Mouse (Mus musculus) heart, adult 2 months (tissue): ENCODE results near the gene Nrtn. TPM values are rescaled to one million over a fixed set of nuclear protein-coding genes. Genes with fewer than 3 reads are reported as not detected.

Source experiments
- DNase-seq, 2 experiments: peaks; one replicate each; pipeline ENCODE4 v3.0.0; 2021
- H3K27ac ChIP-seq: fragments of 200-600 bp; 2 replicates; pipeline ENCODE4 v1.8.1; 2022
- H3K27me3 ChIP-seq: fragments of 200-500 bp; 2 replicates; pipeline ENCODE4 v1.6.1; 2012; ENCODE audit warnings: mild to moderate bottlenecking, low read length, inconsistent platforms, mixed read lengths; ENCODE audit not compliant: control insufficient read depth, insufficient read depth
- H3K36me3 ChIP-seq: fragments of 200-500 bp; 2 replicates; pipeline ENCODE4 v1.6.1; 2012; ENCODE audit warnings: low read length, inconsistent platforms; ENCODE audit not compliant: control insufficient read depth, insufficient read depth
- H3K4me1 ChIP-seq: fragments of 200-500 bp; 2 replicates; pipeline ENCODE4 v1.6.1; 2011; ENCODE audit warnings: low read length; ENCODE audit not compliant: control insufficient read depth, insufficient read depth
- H3K4me3 ChIP-seq: fragments of 200-600 bp; 2 replicates; pipeline ENCODE4 v1.8.1; 2022
- H3K79me2 ChIP-seq: fragments of 200-500 bp; replicated peaks from 2 replicates; pipeline ENCODE4 v1.6.1; 2012; ENCODE audit warnings: mild to moderate bottlenecking, inconsistent platforms, low read length, moderate library complexity, mixed read lengths; ENCODE audit not compliant: control insufficient read depth, insufficient read depth
- H3K9ac ChIP-seq: fragments of 200-500 bp; 2 replicates; pipeline ENCODE4 v1.6.1; 2012; ENCODE audit warnings: low read depth, mild to moderate bottlenecking, control low read depth, inconsistent platforms, low read length, mixed read lengths
- CTCF ChIP-seq: fragments of 200-600 bp; IDR thresholded peaks from 2 replicates; pipeline ENCODE4 v1.8.1; 2022; ENCODE audit warnings: antibody characterized with exemption, mild to moderate bottlenecking, moderate library complexity
- EP300 ChIP-seq: fragments of 200-500 bp; IDR thresholded peaks from 2 replicates; pipeline ENCODE4 v1.6.1; 2011; ENCODE audit warnings: low read depth, low read length, control low read depth; ENCODE audit not compliant: insufficient read depth
- POLR2A ChIP-seq: fragments of 200-500 bp; IDR thresholded peaks from 2 replicates; pipeline ENCODE4 v1.6.1; 2011; ENCODE audit warnings: mild to moderate bottlenecking, low read depth, low read length, control low read depth; ENCODE audit not compliant: insufficient read depth
- WGBS: fragments of 180-500 bp; shearing (Covaris S2); methylation state at CpG from one replicate; pipeline ENCODE4 v1.1.7; 2018; 5-methylcytosine and 5-hydroxymethylcytosine counted together
- intact Hi-C: fragments of 180-260 bp; cut with DNase I; formaldehyde crosslinking; loops from one replicate; pipeline ENCODE4 v1.15.1; 2025
- polyA plus RNA-seq: library from polyadenylated mRNA; depleted of rRNA; stranded (reverse); fragments of >200 nt; gene quantifications from 2 replicates; pipeline ENCODE4 v1.2.3, GENCODE M21; 2012
- total RNA-seq, 2 experiments: library from RNA; stranded (reverse); gene quantifications; 2 replicates each; pipeline ENCODE4 v1.2.3; 2021

The Nrtn gene
- total and polyA plus RNA-seq, 3 experiments = 24.4 to 49.3 (median 26.8) TPM

DNA sequence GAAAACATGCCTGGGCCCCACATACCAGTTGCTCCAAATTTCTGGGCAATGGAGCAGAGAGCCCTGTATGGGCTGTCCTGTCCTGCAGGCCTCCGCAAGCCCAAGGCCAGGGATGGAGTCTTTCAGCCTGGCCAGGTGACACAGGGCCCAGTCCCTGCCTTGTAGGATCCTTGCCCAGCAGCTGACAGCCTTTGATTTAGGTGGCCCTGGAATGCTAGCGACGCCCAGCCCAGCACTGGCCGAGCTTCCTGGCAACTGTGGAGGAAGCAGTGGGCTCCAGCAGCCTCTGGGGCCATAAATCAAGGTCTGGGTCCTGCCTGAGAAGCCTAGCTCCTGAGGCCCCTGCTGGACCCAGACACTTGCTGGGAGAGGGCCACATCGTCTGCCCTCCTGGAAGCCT lies 34.9 kb downstream of the Nrtn start:
- no peak for TF ChIP-seq POLR2A
- no peak for TF ChIP-seq CTCF
- TF ChIP-seq EP300 = no peak
- Histone ChIP-seq H3K9ac (no peak overlapping the region), H3K27me3 (no peaks in the 10 kb centered on the region), H3K79me2 (0 out of 2 replicates have a peak, but pooled peaks cover 3% of the 10 kb centered on the region), H3K4me3 (no peak overlapping the region), H3K36me3 (no peaks in the 10 kb centered on the region), H3K27ac (no peak overlapping the region), H3K4me1 (peaks cover 3% of the 10 kb centered on the region)
- 67% methylated on average over 5 of the region's 5 CpGs for WGBS
- intact Hi-C loops = no loop called here
- DNase-seq = peak in 1 of 2 experiments; percentile 20

GRCm38 (mm10) chr17:56717363-56718058 lies 39.8 kb downstream of the Nrtn start, which contains the start of the genes Ndufa11 and Vmac:
Gene Ndufa11, plus strand, starts transcription at chr17:56717767.
Gene Vmac, minus strand, starts transcription at chr17:56718022.
- Histone ChIP-seq H3K27me3 (no peaks in the 10 kb centered on the region), H3K9ac (peak within 1 kb of the TSS; percentile 93), H3K36me3 (no peaks in the 10 kb centered on the region), H3K27ac (peak within 1 kb of the TSS; percentile 97), H3K4me3 (peak within 1 kb of the TSS; percentile 79), H3K79me2 (0 out of 2 replicates have a peak, but pooled peaks cover 3% of the 10 kb centered on the region), H3K4me1 (peaks cover 4% of the 10 kb centered on the region)
- peak; percentile 96 for TF ChIP-seq POLR2A
- TF ChIP-seq CTCF = no peak
- TF ChIP-seq EP300 = 0 out of 2 replicates have a peak, but pooled peaks have one; percentile 54
- intact Hi-C loops = loop anchor here (2.0 to 5.0 kb wide), 5 partner anchors 45 to 115 kb away; partner anchors contain the start of genes Catsperd, Lonp1, Ranbp3 and Rfx2
- peak; percentile 94 for DNase-seq
- under 1% methylated on average over 59 of the region's 59 CpGs for WGBS

- Histone ChIP-seq H3K27me3 (no peaks in the 10 kb centered on the region), H3K9ac (peak overlapping the region; percentile 85), H3K4me3 (peak overlapping the region; percentile 79), H3K79me2 (0 out of 2 replicates have a peak, but pooled peaks cover 3% of the 10 kb centered on the region), H3K4me1 (peaks cover 4% of the 10 kb centered on the region), H3K36me3 (no peaks in the 10 kb centered on the region), H3K27ac (peak overlapping the region; percentile 97)
- WGBS = under 1% methylated on average over 55 of the region's 55 CpGs
- peak; percentile 95 to 97 for DNase-seq
- TF ChIP-seq EP300 (no peak), CTCF (no peak), POLR2A (peak; percentile 78)
- intact Hi-C loops = loop anchor here (2.0 to 5.0 kb wide), 5 partner anchors 44 to 115 kb away; partner anchors contain the start of genes Catsperd, Lonp1, Ranbp3 and Rfx2
Observed at GRCm38 (mm10) chr17:56716655-56717362, 40.5 kb downstream of the Nrtn start.

DNA sequence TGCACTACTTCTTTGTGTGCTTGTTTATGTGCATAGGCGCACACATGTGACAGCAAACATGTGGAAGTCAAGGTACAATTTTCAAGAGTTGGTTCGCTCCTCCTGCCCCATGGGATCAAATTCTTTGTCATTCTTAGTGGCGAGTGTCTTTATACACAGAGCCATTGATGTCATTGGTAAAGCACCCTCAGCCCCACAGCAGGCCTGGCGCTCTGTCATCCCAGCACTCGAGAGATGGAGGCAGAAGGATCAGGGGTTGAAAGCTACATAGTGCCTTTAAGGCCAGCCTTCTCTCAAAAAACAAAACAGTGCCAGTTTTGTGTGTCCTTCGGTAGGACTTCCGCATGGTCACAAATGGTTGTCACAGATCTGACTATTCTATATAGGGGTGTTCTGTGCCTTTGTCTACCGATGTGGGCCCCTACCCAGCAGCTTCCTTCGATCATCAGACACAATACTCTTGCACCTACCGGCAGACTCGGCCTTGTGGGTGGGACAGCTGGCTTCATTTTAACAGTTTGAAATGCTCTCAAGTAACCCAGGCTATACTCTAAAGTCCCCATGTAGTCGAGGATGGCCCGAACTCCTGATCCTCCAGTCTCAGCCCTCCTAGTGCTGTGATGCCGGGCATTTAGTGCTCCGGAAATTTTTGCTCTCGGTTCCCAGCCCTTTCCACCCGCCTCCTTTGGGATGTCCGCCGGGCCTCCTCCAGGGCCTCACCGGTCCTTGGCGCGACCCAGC lies 41.2 kb downstream of the Nrtn start:
- Histone ChIP-seq H3K79me2 (0 out of 2 replicates have a peak, but pooled peaks cover 3% of the 10 kb centered on the region), H3K27me3 (no peaks in the 10 kb centered on the region), H3K27ac (peak overlapping the region; percentile 80), H3K4me3 (peak overlapping the region; percentile 79), H3K9ac (peak overlapping the region; percentile 85), H3K4me1 (peaks cover 4% of the 10 kb centered on the region), H3K36me3 (no peaks in the 10 kb centered on the region)
- intact Hi-C loops = loop anchor here (2.0 to 5.0 kb wide), 5 partner anchors 43 to 116 kb away; partner anchors contain the start of genes Catsperd, Lonp1, Ranbp3 and Rfx2
- no peak for DNase-seq
- 29% methylated on average over 22 of the region's 22 CpGs for WGBS
- TF ChIP-seq EP300 (no peak), CTCF (no peak), POLR2A (no peak)

DNA sequence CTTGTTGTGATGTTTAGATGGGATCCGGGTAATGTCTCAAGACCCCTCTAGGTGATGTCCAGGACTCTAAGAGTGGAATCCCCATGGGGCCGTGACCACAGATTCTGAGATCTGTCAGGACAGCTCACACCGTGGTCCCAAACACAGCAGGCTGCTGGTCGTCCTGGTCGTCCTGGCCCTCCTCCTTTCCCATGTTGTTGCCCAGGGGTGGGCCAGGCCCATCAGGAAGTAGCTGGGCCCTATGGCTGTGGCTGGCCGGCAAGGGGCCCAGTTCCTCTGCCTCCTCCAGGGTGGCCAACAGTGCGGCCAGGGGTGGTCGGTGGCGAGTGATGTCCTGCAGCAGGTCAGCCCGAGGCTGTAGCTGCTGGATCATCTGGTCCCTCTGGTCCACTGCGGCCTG lies 42.0 kb downstream of the Nrtn start:
- H3K4me1 ChIP-seq = peaks cover 4% of the 10 kb centered on the region
- H3K27ac ChIP-seq = no peak overlapping the region
- no peaks in the 10 kb centered on the region for H3K36me3 ChIP-seq
- H3K79me2 ChIP-seq = 0 out of 2 replicates have a peak, but pooled peaks cover 3% of the 10 kb centered on the region
- intact Hi-C loops = loop anchor here (5.0 kb wide), 3 partner anchors 88 to 117 kb away; partner anchors contain the start of genes Catsperd, Lonp1, Rfx2 and Rpl36
- no peak for DNase-seq
- no peak overlapping the region for H3K9ac ChIP-seq
- H3K27me3 ChIP-seq = no peaks in the 10 kb centered on the region
- 66% methylated on average over 11 of the region's 11 CpGs for WGBS
- H3K4me3 ChIP-seq = no peak overlapping the region
- no peak for TF ChIP-seq POLR2A
- TF ChIP-seq EP300 = no peak
- TF ChIP-seq CTCF = no peak
